Mouse (Mus musculus) C2C12 (cell line): ENCODE measurements around the gene Epn2.

Source experiments
- CTCF ChIP-seq: IDR thresholded peaks from one replicate; pipeline ENCODE4 v1.5.1; 2011; ENCODE audit not compliant: control insufficient read depth, insufficient read depth, insufficient read length
- FOSL1 ChIP-seq: IDR thresholded peaks from one replicate; pipeline ENCODE4 v1.8.0; 2011; ENCODE audit warnings: mild to moderate bottlenecking, low read length; ENCODE audit not compliant: poor library complexity, insufficient read depth, severe bottlenecking
- MAX ChIP-seq: IDR thresholded peaks from one replicate; pipeline ENCODE4 v1.6.1; 2011; ENCODE audit warnings: mild to moderate bottlenecking, control low read depth
- MYOD1 ChIP-seq: IDR thresholded peaks from one replicate; pipeline ENCODE4 v1.6.1; 2011; ENCODE audit warnings: low read depth; ENCODE audit not compliant: control insufficient read depth, insufficient read length
- MYOG ChIP-seq: IDR thresholded peaks from one replicate; pipeline ENCODE4 v1.6.1; 2011; ENCODE audit not compliant: control insufficient read depth, insufficient read length; ENCODE audit errors: extremely low read depth
- USF1 ChIP-seq: IDR thresholded peaks from one replicate; pipeline ENCODE4 v1.6.1; 2011; ENCODE audit warnings: low read depth, mild to moderate bottlenecking, control low read depth, moderate library complexity

- TF ChIP-seq CTCF, result no peak
- no peak for TF ChIP-seq USF1
- TF ChIP-seq MAX, result no peak
- no peak for TF ChIP-seq MYOD1
- TF ChIP-seq MYOG, result no peak
- no peak for TF ChIP-seq FOSL1
Observed at GRCm38 (mm10) chr11:61529268-61529713, 50.2 kb downstream of the Epn2 start.
